Mouse (Mus musculus) G1E-ER4 (cell line): ENCODE measurements around the gene Hist1h4b. TPM values are rescaled to one million over a fixed set of nuclear protein-coding genes. Genes with fewer than 3 reads are reported as not detected.
"Not testable (repeated sequence)": the region's sequence is repeated elsewhere in the genome, so short reads cannot be mapped to it uniquely, and the experiment has no call there.

ENCODE experiments used
- GATA1 ChIP-seq: IDR thresholded peaks from one replicate; pipeline ENCODE4 v1.8.0; 2012; ENCODE audit warnings: low read length, inconsistent platforms
- polyA plus RNA-seq: library from polyadenylated mRNA; stranded (reverse); fragments of >175 nt; gene quantifications from 2 replicates; pipeline ENCODE4 v1.2.3, GENCODE M21; 2012

The Hist1h4b gene
- polyA plus RNA-seq, 1 experiment: 10.6 TPM

DNA sequence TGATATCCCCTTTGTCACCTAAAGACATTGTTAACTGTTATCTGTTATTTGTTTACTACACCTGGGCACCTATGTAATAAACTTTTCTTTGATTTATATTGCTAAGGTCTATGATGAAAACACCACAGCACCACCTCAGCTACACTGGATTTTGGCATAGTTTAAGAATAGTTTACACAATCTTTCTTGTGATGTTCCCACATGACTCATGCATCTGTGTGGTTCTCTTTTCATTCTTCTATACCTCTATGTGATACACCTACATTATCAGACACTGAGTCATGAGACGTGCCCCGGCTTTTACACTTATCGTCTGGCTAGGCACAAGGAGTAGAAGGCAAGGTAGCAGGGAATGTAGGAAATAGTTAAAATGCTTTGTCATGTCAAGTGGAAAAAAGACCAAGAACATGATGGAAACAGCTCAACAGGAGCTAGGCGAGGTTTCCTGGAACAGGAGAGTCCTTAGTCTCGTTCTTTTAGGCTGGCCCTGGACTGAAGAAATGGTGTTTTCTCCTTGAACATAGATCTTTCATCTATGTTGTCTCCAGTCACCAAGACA, 7.2 kb upstream of the Hist1h4b start:
- TF ChIP-seq GATA1: no peak

DNA sequence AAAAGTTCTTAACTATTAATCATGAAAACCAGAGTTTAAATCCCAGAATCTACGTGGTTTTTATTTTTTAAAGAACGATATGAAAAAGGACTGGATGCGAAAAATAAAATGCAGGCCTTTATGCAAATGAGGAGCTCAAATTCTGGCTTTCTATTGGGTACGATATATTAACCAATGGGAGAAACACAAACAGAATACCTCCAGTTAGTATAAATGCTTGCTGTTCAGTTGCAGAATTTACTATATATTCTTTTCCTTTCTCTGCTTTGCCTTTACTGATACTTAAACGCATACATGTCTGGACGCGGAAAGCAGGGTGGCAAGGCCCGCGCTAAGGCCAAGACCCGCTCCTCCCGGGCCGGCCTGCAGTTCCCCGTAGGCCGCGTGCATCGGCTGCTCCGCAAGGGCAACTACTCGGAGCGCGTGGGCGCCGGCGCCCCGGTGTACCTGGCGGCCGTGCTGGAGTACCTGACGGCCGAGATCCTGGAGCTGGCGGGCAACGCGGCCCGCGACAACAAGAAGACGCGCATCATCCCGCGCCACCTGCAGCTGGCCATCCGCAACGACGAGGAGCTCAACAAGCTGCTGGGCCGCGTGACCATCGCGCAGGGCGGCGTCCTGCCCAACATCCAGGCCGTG, 5.9 kb upstream of the Hist1h4b start, which contains the start of gene Hist1h2ab:
Gene Hist1h2ab, plus strand, starts transcription at position 288 of the 639 bp plus-strand sequence.
- TF ChIP-seq GATA1: not testable (repeated sequence)

DNA sequence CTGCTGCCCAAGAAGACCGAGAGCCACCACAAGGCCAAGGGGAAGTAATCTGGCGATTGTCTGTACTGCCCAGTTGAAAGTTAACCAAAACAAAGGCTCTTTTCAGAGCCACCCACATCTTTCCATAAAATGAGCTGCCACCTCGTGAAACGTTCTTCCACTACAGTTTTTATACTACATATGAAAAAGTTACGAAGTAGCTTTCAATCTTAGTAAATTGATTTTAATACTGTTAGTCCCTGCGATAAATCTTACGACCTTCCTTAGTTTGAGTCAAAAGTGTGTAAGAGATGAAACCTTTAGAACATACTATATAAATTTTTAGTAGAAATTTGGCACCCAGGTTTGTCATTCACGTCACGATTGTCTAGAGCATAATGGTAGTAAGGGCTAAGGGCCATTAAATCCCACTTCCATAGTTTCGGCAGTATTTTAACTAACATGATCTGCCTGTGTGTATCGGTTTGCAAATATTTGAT, 5.3 kb upstream of the Hist1h4b start:
- TF ChIP-seq GATA1: no peak

DNA sequence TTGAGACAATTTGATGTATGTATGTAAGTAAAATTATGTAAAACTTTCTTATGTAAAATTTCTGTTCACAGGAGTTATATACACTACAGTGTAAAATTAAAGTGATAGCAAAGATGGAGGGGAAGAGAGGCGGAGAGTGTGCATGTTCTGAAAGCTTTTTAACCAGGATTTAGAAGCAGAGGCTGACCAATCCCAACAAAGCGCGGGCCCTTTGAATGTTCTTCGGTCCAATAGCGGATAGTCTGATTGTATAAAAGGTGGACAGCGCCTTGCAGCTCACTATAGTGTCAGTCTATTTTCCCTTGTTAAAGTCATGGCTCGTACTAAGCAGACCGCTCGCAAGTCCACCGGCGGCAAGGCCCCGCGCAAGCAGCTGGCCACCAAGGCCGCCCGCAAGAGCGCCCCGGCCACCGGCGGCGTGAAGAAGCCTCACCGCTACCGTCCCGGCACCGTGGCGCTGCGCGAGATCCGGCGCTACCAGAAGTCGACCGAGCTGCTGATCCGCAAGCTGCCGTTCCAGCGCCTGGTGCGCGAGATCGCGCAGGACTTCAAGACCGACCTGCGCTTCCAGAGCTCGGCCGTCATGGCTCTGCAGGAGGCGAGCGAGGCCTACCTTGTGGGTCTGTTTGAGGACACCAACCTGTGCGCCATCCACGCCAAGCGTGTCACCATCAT, 4.6 kb upstream of the Hist1h4b start, which contains the start of gene Hist1h3b:
Gene Hist1h3b, plus strand, starts transcription at position 201 of the 675 bp plus-strand sequence.
- TF ChIP-seq GATA1: not testable (repeated sequence)

DNA sequence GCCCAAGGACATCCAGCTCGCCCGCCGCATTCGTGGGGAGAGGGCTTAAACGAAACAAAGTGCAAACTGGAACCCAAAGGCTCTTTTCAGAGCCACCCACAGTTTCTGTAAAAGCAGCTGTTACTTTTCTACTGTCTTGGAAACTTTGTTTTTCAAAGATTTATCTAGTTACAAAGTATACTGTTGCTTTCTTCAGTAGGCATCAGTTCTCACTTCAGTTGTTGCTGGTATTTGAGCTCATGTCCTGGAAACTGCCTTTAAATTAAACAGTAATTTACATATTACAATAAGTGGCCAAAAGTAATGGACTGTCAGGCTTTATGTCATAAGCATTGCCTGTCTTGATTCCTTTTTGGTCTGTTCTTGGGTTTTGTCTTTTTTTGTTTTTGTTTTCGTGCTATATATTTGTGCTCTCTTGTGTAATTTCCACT, 4.1 kb upstream of the Hist1h4b start:
- TF ChIP-seq GATA1: no peak

DNA sequence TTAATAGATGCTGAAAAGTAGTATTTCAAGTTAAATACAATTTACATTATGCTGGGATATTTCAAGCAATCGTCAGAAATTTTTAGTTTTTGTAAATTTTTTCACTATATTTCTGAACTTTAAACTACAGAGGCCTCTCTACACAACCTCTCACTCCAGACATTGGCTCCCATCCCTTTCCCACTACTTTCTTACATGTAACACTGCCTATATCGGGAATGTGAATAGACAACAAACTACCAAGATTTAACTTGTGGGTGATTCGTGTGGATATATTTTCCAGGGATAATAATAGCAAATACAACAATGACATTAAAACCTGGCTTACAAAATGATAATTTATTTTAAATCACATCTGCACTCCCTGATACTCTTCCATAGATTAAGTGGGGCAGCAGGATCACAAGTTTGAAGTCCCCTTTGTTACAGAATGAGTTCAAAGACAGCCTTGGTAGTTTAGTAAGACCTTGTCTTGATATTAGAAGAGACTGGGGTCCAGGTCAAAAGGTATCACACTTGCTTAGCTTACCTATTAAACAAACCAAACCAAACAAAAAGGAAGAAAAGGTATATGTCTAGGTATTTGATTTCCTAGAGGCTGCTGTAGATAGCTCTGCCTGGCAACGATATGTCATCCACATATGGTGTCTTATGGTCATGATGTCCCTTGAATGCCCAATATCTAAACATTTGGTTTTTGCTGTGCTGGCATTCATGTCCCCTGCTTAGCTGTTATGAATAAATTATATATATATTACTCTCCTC, 3.3 kb upstream of the Hist1h4b start:
- no peak for TF ChIP-seq GATA1

DNA sequence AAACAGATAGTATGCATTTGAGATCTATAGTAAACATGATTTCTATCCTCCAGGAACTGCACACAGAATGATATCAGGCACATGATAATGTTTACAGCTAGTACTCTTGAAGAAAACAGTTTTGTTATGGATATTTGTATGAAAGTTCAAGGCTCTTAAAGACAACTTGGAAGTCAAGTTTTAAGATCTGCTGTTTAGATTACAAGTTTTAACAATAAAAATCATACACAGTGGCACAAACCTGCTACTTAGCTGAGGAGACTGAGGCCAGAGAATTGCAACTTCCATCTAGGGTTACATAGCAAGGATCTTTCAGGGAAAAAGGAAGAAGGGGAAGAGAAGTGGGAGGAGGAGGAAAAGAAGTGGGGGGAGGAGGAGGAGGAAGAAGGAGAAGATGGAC, 1.8 kb upstream of the Hist1h4b start:
- no peak for TF ChIP-seq GATA1

DNA sequence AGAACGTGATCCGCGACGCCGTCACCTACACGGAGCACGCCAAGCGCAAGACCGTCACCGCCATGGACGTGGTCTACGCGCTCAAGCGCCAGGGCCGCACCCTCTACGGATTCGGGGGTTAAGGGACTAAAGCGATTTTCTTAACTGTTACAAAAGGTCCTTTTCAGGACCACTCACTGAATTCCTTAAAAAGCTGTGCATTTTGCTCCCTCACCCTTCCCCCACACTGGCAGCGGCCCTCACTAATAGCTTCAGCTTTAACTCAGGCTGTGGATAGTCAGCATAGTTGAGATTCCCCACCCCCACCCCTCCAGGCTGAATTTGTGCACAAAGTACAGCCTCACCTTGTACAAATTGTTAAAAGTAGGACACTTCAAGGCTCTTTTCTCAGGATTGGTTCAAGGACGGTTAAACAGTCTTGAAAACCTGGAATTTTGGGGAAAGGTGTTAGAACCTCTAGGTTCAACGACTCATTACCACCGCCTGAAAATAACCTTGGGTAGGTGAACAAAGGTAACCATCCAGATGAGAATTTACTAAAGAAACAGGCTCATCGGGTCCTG, 479 bp downstream of the Hist1h4b start:
- no peak for TF ChIP-seq GATA1

DNA sequence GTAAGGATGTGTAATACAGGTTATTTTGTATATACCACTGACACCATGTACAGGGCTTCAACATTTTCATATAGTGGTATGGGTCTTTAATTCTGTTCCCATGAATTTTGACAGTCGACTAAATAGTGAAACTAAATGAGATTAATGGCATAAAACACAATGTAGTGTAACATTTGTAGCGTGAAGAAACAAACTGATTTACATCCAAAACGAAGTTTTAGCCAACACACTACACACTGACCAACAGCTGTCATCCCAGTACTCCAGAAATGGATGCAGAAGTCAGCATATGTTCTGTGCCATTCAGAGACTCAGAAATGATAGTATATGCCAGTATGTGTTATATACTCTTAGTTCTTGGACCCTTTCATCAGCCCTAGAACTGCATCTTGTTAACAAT, 1.1 kb downstream of the Hist1h4b start:
- no peak for TF ChIP-seq GATA1

DNA sequence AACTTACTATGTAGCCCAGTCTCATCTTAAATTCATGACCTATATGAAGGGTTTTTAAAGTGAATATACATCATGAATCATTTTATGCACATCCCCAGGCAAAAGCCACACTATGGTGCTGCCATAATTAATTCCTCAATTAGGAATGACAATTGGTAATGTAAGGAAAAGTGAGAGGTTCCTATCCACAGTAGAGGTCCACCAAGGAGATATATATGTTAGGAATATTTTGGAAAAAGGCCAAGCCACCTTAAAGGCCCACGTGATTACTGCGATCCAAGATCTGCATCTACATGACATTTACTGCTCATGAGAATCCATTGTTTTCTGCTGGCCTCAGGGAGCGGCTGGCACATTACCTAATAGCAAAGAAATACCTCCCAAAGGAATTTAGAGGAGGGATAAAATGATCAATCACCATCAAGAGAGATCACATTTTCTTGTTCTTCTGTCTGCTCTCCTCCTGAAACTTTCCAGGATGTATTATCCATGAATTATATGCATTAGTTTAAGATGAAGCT, 2.5 kb downstream of the Hist1h4b start:
- no peak for TF ChIP-seq GATA1

DNA sequence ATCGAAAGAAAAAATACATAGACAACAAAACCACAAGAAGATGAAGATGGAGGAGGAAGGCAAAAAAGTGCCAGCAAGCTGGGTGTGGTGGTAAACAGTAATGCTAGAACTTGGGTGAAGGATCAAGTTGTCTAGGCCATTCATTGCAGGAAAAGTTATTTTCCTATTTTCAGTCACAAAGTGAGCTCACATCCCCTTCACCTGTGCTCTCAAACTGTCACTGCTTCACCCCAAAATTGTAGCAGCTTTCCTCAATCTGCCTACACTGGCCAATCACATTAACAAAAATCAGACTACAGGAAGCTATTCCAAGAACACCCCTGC, 3.1 kb downstream of the Hist1h4b start:
- no peak for TF ChIP-seq GATA1

DNA sequence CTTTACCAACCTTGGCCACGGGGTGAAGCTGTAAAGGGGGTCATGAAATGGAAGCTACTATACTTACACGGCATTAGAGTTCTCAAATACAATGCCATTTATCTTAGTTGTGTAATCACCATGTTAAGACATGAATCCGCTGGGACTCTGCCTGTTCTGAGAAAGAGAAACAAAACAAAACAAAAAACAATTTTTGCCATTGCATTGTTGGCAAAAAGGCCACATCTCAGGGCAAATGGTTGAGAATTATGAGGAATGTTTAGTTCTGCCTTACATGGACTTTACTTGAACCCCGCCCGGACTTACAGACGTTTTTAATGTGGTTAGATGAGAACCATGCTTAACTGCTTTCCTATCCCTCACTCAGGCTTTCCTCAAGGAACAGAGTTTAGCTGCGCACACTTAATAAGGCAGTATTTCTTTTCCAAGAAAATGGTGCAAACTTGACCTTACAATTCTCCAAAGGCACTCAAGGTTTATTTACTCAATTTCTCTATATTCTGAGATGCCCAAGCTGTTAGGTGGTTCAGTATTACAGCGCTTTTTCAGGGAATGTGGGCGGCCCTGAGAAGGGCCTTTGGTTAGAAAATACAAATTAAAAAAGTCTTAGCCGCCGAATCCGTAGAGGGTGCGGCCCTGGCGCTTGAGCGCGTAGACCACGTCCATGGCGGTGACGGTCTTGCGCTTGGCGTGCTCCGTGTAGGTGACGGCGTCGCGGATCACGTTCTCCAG, 3.6 kb downstream of the Hist1h4b start:
- no peak for TF ChIP-seq GATA1

DNA sequence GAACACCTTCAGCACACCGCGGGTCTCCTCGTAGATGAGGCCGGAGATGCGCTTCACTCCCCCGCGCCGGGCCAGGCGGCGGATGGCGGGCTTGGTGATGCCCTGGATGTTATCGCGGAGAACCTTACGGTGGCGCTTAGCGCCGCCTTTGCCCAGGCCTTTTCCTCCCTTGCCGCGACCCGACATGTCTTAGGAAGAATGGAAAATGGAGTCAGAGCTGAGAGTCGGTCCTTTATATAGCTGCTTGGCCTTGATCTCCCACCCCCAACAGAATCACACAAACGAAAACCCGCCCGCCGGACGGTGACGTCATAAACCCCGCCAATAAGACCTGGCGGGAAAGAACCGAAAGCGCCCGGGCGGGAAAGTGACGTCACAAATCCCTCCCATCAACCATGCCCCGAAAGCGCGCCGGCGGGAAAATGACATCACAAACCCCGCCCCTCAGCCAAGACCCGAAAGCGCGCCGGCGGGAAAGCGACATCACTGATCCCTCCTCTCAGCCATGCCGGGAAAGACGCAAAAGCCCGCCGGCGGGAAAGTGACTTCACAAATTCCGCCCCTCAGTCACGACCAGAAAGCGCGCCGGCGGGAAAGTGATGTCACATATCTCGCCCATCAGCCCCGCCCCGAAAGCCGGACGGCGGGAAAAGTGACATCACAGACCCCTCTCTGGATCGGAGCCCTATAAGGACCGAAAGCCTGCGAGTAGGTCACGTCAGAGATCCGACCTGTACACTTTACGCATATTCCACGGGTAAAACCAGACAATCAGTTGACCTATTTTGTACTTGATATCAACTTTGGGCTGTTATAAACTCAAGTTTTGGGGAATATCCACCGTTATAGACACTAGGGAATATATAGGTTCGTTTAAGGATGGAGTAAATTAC, 4.4 kb downstream of the Hist1h4b start, which contains the start of gene Hist1h4a:
Gene Hist1h4a, minus strand, starts transcription at position 259 of the 893 bp plus-strand sequence.
- no peak for TF ChIP-seq GATA1
